Mouse (Mus musculus) forebrain, embryonic 13.5 days (tissue): ENCODE results near the gene Ephb2. TPM values are rescaled to one million over a fixed set of nuclear protein-coding genes. Genes with fewer than 3 reads are reported as not detected.

Source experiments
- ATAC-seq: fragments of 200-750 bp; cut with Nextera tagmentation; 2 replicates; pipeline ENCODE4 v1.8.0; 2017
- H3K27ac ChIP-seq: fragments of 300-500 bp; sonication (generic); 2 replicates; pipeline ENCODE4 v1.5.1; 2015; ENCODE audit warnings: inconsistent platforms, mild to moderate bottlenecking, moderate library complexity
- H3K27me3 ChIP-seq: fragments of 300-500 bp; sonication (generic); 2 replicates; pipeline ENCODE4 v1.6.1; 2015; ENCODE audit warnings: mild to moderate bottlenecking, inconsistent platforms
- H3K36me3 ChIP-seq: fragments of 300-500 bp; sonication (generic); 2 replicates; pipeline ENCODE4 v1.6.1; 2015; ENCODE audit warnings: mild to moderate bottlenecking, inconsistent platforms; ENCODE audit not compliant: poor library complexity, severe bottlenecking
- H3K4me1 ChIP-seq: fragments of 300-500 bp; sonication (generic); 2 replicates; pipeline ENCODE4 v1.6.1; 2015; ENCODE audit warnings: inconsistent platforms
- H3K4me2 ChIP-seq: fragments of 300-500 bp; sonication (generic); 2 replicates; pipeline ENCODE4 v1.6.1; 2015; ENCODE audit warnings: inconsistent platforms, mild to moderate bottlenecking, moderate library complexity
- H3K4me3 ChIP-seq: fragments of 300-500 bp; sonication (generic); 2 replicates; pipeline ENCODE4 v1.5.1; 2015; ENCODE audit warnings: mild to moderate bottlenecking, inconsistent platforms
- H3K9ac ChIP-seq: fragments of 300-500 bp; sonication (generic); 2 replicates; pipeline ENCODE4 v1.6.1; 2015; ENCODE audit warnings: mild to moderate bottlenecking, inconsistent platforms
- H3K9me3 ChIP-seq: fragments of 300-500 bp; sonication (generic); replicated peaks from 2 replicates; pipeline ENCODE4 v1.6.1; 2016; ENCODE audit warnings: inconsistent platforms
- WGBS: fragments of 180-500 bp; shearing (Covaris S2); methylation state at CpG from one replicate; pipeline ENCODE4 v1.1.7; 2015; 5-methylcytosine and 5-hydroxymethylcytosine counted together
- polyA plus RNA-seq: library from polyadenylated mRNA; unstranded; fragments of >200 nt; fragmentation: Nextera tagmentation; extraction: Ambion mirVana; gene quantifications from 2 replicates; pipeline ENCODE4 v1.2.1, GENCODE M21; 2015

Ephb2 gene
- polyA plus RNA-seq, 1 experiment from 2014 or later = 10.7 TPM

GRCm38 (mm10) chr4:136636983-136637562 lies 198.7 kb downstream of the Ephb2 start:
- 13% methylated on average over 37 of the region's 37 CpGs for WGBS
- peak; percentile 65 for ATAC-seq
- H3K27me3 ChIP-seq = peaks cover 40% of the 10 kb centered on the region
- H3K27ac ChIP-seq = no peak overlapping the region
- H3K4me1 ChIP-seq = peaks cover 24% of the 10 kb centered on the region
- peak overlapping the region; percentile 49 for H3K4me3 ChIP-seq
- peak overlapping the region; percentile 84 for H3K4me2 ChIP-seq
- H3K36me3 ChIP-seq = no peaks in the 10 kb centered on the region
- H3K9me3 ChIP-seq = no peaks in the 10 kb centered on the region
- peak overlapping the region; percentile 64 for H3K9ac ChIP-seq

- no peak for ATAC-seq
- peaks cover 25% of the 10 kb centered on the region for H3K4me1 ChIP-seq
- H3K4me2 ChIP-seq = no peak overlapping the region
- 59% methylated on average over 5 of the region's 5 CpGs for WGBS
- no peak overlapping the region for H3K9ac ChIP-seq
- H3K4me3 ChIP-seq = no peak overlapping the region
- H3K9me3 ChIP-seq = no peaks in the 10 kb centered on the region
- peaks cover 40% of the 10 kb centered on the region for H3K27me3 ChIP-seq
- no peaks in the 10 kb centered on the region for H3K36me3 ChIP-seq
- no peak overlapping the region for H3K27ac ChIP-seq
Observed at GRCm38 (mm10) chr4:136636511-136636910, 199.3 kb downstream of the Ephb2 start.

GRCm38 (mm10) chr4:136635995-136636394 lies 199.8 kb downstream of the Ephb2 start:
- Histone ChIP-seq H3K9me3 (no peaks in the 10 kb centered on the region), H3K9ac (no peak overlapping the region), H3K4me2 (no peak overlapping the region), H3K4me1 (peaks cover 30% of the 10 kb centered on the region), H3K27me3 (peaks cover 40% of the 10 kb centered on the region), H3K4me3 (no peak overlapping the region), H3K27ac (no peak overlapping the region), H3K36me3 (no peaks in the 10 kb centered on the region)
- ATAC-seq = no peak

DNA sequence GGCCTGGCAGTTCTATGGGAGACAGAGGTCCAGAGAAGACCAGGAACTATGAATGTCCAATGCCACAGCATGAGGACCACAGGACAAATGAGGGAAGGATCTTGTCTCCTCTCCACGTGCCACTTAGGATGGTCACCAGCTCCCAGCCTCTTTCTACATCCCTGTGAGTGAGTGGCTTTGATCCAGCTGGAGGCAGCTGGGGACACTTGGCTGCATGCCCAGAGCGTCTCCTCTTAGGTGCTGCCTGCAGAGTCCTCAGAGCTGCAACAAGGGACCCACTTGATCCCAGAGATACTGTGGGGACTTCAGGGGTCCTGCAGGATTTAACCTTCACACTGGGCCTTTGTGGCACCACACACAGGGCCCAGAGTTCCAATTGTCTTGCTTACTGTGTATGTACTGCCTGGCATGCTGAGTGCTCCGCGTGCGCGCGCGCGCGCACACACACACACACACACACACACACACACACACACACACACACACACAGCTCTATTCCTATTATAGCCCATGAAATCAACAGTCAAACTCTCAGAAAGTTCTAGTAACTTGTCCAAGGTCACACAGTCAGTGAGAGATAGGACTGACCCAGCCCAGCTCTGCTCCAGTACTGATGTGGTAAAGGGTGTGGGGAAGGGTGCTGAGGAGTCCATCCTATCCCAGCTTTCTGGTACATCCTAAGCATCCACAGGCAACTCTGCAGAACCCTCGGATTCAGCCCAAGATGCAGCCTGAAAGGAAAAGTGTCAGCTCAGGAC lies 204.4 kb downstream of the Ephb2 start:
- Histone ChIP-seq H3K4me1 (peaks cover 14% of the 10 kb centered on the region), H3K9ac (no peak overlapping the region), H3K27me3 (peaks cover 13% of the 10 kb centered on the region), H3K4me3 (no peak overlapping the region), H3K27ac (no peak overlapping the region), H3K4me2 (no peak overlapping the region), H3K9me3 (no peaks in the 10 kb centered on the region), H3K36me3 (no peaks in the 10 kb centered on the region)
- ATAC-seq = 0 out of 2 replicates have a peak, but pooled peaks have one; percentile 24
- WGBS = 76% methylated on average over 11 of the region's 11 CpGs

DNA sequence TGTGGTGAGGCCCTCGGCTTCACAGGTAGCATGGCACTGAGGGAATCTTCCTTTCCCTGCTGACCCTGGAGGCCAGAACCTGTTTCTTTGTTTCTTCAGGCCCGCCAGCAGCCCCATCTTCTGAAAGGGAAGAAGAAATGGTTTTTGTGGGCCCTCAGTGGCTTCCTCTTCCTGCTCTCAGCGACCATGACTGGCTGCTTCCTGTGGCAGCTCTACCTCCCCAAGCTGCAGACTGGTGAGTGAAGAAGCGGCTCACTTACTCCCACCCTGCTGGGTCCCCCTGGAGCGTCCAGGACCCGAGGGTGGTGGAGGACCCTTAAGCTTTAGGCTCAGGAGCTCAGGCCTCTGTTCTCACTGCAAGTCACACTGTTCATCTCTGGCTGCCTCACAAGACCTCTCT lies 209.2 kb downstream of the Ephb2 start:
- H3K9ac ChIP-seq = no peak overlapping the region
- H3K4me1 ChIP-seq = peaks cover 14% of the 10 kb centered on the region
- H3K27me3 ChIP-seq = no peaks in the 10 kb centered on the region
- no peak overlapping the region for H3K4me3 ChIP-seq
- H3K36me3 ChIP-seq = no peaks in the 10 kb centered on the region
- no peak overlapping the region for H3K4me2 ChIP-seq
- H3K9me3 ChIP-seq = no peaks in the 10 kb centered on the region
- no peak for ATAC-seq
- 73% methylated on average over 6 of the region's 6 CpGs for WGBS
- H3K27ac ChIP-seq = no peak overlapping the region

DNA sequence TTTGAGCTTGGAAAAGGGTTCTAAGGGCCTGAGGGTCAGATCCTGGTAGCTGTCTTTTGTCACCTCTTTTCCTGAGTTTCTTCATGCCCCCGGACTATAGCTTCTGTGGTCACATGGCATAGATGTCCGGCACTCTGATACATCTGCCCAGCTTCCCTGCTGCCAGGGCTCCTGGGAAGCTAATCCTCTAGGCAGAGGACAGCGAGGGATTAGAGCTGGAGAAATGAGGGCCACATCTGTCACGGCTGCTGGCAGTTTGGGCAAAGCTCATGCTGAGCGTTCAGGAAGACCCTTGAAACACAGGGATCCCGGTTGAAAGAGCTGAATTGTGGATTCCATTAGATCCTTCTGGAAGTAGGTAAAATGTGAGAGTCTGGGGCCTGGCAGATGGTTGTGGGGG lies 213.4 kb downstream of the Ephb2 start, which contains the start of gene Lactbl1:
TSS of gene Lactbl1 (plus strand) at position 234 of the 400 bp plus-strand sequence.
- Histone ChIP-seq H3K27me3 (no peaks in the 10 kb centered on the region), H3K4me3 (no peak within 1 kb of the TSS), H3K4me2 (no peak within 1 kb of the TSS), H3K27ac (no peak within 1 kb of the TSS), H3K9ac (no peak within 1 kb of the TSS), H3K36me3 (no peaks in the 10 kb centered on the region), H3K9me3 (no peaks in the 10 kb centered on the region), H3K4me1 (0 out of 2 replicates have a peak, but pooled peaks cover 1% of the 10 kb centered on the region)
- 19% methylated on average over 6 of the region's 6 CpGs for WGBS
- ATAC-seq = no peak

DNA sequence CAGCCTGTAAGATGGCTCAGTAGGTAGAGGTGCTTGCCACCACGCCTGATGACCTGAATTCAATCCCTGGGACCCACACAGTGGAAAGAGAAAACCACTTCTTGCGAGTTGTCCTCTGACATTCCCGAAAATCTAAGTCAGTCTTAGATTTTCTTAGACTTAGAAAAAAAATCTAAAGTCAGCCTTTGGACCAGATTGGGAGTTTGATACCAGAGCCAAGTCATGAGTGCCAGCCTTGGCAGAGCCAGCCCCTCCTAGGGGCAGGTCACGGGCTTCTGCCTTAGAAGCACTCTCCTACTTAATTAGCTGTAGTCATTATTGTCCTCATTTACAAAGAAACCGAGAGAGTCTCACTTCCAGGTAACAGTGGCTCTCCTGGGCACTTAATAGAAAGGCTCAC lies 213.8 kb downstream of the Ephb2 start:
- H3K9ac ChIP-seq = no peak overlapping the region
- no peaks in the 10 kb centered on the region for H3K9me3 ChIP-seq
- no peaks in the 10 kb centered on the region for H3K36me3 ChIP-seq
- 46% methylated on average over 5 of the region's 5 CpGs for WGBS
- H3K4me3 ChIP-seq = no peak overlapping the region
- H3K27me3 ChIP-seq = no peaks in the 10 kb centered on the region
- H3K4me1 ChIP-seq = no peaks in the 10 kb centered on the region
- no peak overlapping the region for H3K27ac ChIP-seq
- no peak for ATAC-seq
- no peak overlapping the region for H3K4me2 ChIP-seq

- Histone ChIP-seq H3K27ac (no peak overlapping the region), H3K9me3 (no peaks in the 10 kb centered on the region), H3K4me2 (no peak overlapping the region), H3K9ac (no peak overlapping the region), H3K36me3 (no peaks in the 10 kb centered on the region), H3K4me1 (no peaks in the 10 kb centered on the region), H3K4me3 (no peak overlapping the region), H3K27me3 (no peaks in the 10 kb centered on the region)
- WGBS = 4% methylated on average over 1 of the region's 1 CpGs
- peak; percentile 38; the same call in 1 of the 2 replicates for ATAC-seq
Observed at GRCm38 (mm10) chr4:136621336-136621735, 214.5 kb downstream of the Ephb2 start.

DNA sequence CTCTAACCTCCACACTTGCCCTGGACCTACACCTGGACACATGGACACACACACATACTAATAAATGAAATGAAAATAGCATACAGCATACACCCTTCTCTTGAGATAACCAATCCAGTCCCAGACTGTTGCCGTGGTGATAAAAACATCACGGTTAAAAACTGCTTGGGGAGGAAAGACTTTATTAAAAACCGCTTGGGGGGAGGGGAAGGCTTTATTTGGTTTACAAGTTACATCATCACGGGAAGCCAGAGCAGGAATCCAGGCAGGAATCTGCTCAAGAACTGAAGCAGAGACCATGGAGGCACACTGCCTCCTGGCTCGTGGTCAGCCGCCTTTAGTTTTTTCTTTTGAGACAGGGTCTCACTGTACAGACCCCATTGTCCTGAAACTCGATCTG lies 222.1 kb downstream of the Ephb2 start:
- no peaks in the 10 kb centered on the region for H3K27me3 ChIP-seq
- H3K9me3 ChIP-seq = no peaks in the 10 kb centered on the region
- H3K9ac ChIP-seq = no peak overlapping the region
- no peak overlapping the region for H3K27ac ChIP-seq
- H3K4me2 ChIP-seq = no peak overlapping the region
- no peak for ATAC-seq
- WGBS = 60% methylated on average over 7 of the region's 7 CpGs
- H3K4me3 ChIP-seq = no peak overlapping the region
- no peaks in the 10 kb centered on the region for H3K36me3 ChIP-seq
- no peaks in the 10 kb centered on the region for H3K4me1 ChIP-seq

GRCm38 (mm10) chr4:136610387-136610856 lies 225.4 kb downstream of the Ephb2 start, which contains the start of gene Tex46:
Gene Tex46 (plus strand): TSS chr4:136610437.
- H3K4me3 ChIP-seq = no peak within 1 kb of the TSS

GRCm38 (mm10) chr4:136605756-136606485 lies 229.9 kb downstream of the Ephb2 start:
- Histone ChIP-seq H3K27me3 (no peaks in the 10 kb centered on the region), H3K9ac (no peak overlapping the region), H3K27ac (no peak overlapping the region), H3K9me3 (no peaks in the 10 kb centered on the region), H3K4me3 (no peak overlapping the region), H3K4me2 (no peak overlapping the region), H3K4me1 (peaks cover 4% of the 10 kb centered on the region), H3K36me3 (no peaks in the 10 kb centered on the region)
- WGBS = 91% methylated on average over 19 of the region's 19 CpGs
- no peak for ATAC-seq

More at GRCm38 (mm10) chr4:136610387-136610856, 225.4 kb downstream of the Ephb2 start, which contains the start of gene Tex46:
- Histone ChIP-seq H3K27ac (no peak within 1 kb of the TSS), H3K4me1 (no peaks in the 10 kb centered on the region), H3K4me2 (no peak within 1 kb of the TSS), H3K9me3 (no peaks in the 10 kb centered on the region), H3K9ac (no peak within 1 kb of the TSS), H3K36me3 (no peaks in the 10 kb centered on the region), H3K27me3 (no peaks in the 10 kb centered on the region)
- no peak for ATAC-seq
- WGBS = 74% methylated on average over 4 of the region's 4 CpGs

GRCm38 (mm10) chr4:136602568-136602967 lies 233.2 kb downstream of the Ephb2 start, which contains the start of gene Kdm1a:
Gene Kdm1a (minus strand): TSS chr4:136602723.
- H3K9me3 ChIP-seq = no peaks in the 10 kb centered on the region
- peak within 1 kb of the TSS; percentile 92 for H3K4me3 ChIP-seq
- peak; percentile 91 for ATAC-seq
- H3K36me3 ChIP-seq = no peaks in the 10 kb centered on the region
- H3K4me2 ChIP-seq = peak within 1 kb of the TSS; percentile 75
- WGBS = under 1% methylated on average over 34 of the region's 45 CpGs
- no peaks in the 10 kb centered on the region for H3K27me3 ChIP-seq
- H3K9ac ChIP-seq = peak within 1 kb of the TSS; percentile 99
- H3K4me1 ChIP-seq = peaks cover 20% of the 10 kb centered on the region
- H3K27ac ChIP-seq = peak within 1 kb of the TSS; percentile 98
